28 mouse cellular contexts compared by ENCODE assay signal in the genomic region with DNA sequence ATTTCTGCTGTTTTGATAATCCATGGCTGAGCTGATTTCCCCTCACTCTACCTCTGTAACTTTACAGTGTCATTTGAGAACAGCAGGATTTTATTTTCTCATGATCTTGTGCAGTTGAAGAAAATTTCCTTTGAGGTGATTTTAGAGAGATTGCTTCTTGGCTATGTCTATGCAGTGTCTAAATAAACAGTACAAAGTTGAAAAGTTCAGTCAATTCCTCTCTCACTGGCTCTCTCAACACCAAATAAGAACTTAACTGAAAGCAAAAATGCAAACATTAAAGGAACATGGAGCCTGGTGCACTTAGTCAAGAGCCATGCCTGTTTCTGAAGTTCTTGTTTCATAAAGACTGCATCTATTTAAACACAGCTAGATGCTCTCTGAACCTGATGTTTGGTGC.
A peak's percentile ranks its signal among the peaks of the same experiment; 100 is the strongest.
DNase-seq lines count a peak whose midpoint lies in the region; ATAC-seq and TF ChIP-seq lines count a peak whose summit lies in the region.
"Had no signal": no experiment of that assay in that cellular context is flagged by ENCODE, and none has a peak within 500 bp of the region (broad histone marks: within the 10 kb centered on the region; RNA-seq: fewer than 3 reads in every experiment).

No protein-coding gene starts in this region.

- H3K27me3 ChIP-seq in embryonic facial prominence, embryonic 11.5 days (ENCODE audit: control insufficient read depth, insufficient read depth, low read length) = no peaks in the 10 kb centered on the region
- H3K27me3 ChIP-seq in embryonic facial prominence, embryonic 10.5 days (replicated peaks; ENCODE audit: low read depth, poor library complexity, severe bottlenecking) = no peaks in the 10 kb centered on the region
- H3K27me3 ChIP-seq in lung, embryonic 14.5 days (ENCODE audit: insufficient read depth, low read length) = no peaks in the 10 kb centered on the region
- no peaks in the 10 kb centered on the region for H3K27me3 ChIP-seq in stomach, embryonic 14.5 days (ENCODE audit: control insufficient read depth, insufficient read depth, low read length)
- no peaks in the 10 kb centered on the region for H3K27me3 ChIP-seq in stomach, postnatal 0 days (ENCODE audit: control insufficient read depth, insufficient read depth, low read length)
- H3K27me3 ChIP-seq: embryonic facial prominence, embryonic 12.5 days; forebrain, embryonic 12.5 days; forebrain, embryonic 15.5 days; heart, embryonic 12.5 days; heart, embryonic 15.5 days; hindbrain, embryonic 13.5 days had no signal

- H3K27ac ChIP-seq in embryonic facial prominence, embryonic 11.5 days (replicated peaks; ENCODE audit: low read depth, low read length) = no peak overlapping the region
- no peak overlapping the region for H3K27ac ChIP-seq in embryonic facial prominence, embryonic 10.5 days (replicated peaks)
- peak overlapping the region; percentile 10; the same call in 1 of the 2 replicates for H3K27ac ChIP-seq in lung, embryonic 14.5 days (ENCODE audit: low read depth)
- peak overlapping the region; percentile 66; the same call in 1 of the 2 replicates for H3K27ac ChIP-seq in stomach, embryonic 14.5 days (ENCODE audit: low read length)
- no peak overlapping the region for H3K27ac ChIP-seq in stomach, postnatal 0 days (replicated peaks)
- H3K27ac ChIP-seq: embryonic facial prominence, embryonic 12.5 days; forebrain, embryonic 12.5 days; forebrain, embryonic 15.5 days; heart, embryonic 15.5 days; hindbrain, embryonic 10.5 days; hindbrain, embryonic 13.5 days had no signal

- DNase-seq in embryonic facial prominence, embryonic 11.5 days (ENCODE audit: low spot score) = peak; percentile 3
- DNase-seq in embryonic facial prominence, embryonic 10.5 days (ENCODE audit: low spot score) = no peak
- DNase-seq in lung, embryonic 14.5 days = peak; percentile 70
- DNase-seq in lung, postnatal 25 days (ENCODE audit: low spot score) = no peak
- DNase-seq in stomach, postnatal 0 days (ENCODE audit: low spot score) = no peak
- DNase-seq in left cerebral cortex, adult 18-20 months (ENCODE audit: low spot score in 2 of 2) = no peak
- DNase-seq in neural tube, embryonic 10.5 days (ENCODE audit: extremely low spot score, low spot score) = no peak
- DNase-seq: adrenal gland, adult 8-10 months; adrenal gland, postnatal 25 days; cerebellum, adult 11-12 months; cerebellum, adult 8-10 months; cerebellum, postnatal 10 days; cerebellum, postnatal 36 days; embryo, embryonic 11 days; gastrocnemius, postnatal 25 days; heart, adult 18-20 months; heart, postnatal 10 days; heart, postnatal 36 days had no signal

- no peak for TF ChIP-seq CTCF in lung, embryonic 14.5 days (IDR thresholded peaks at IDR 0.05; ENCODE audit: low read depth)
- TF ChIP-seq CTCF in stomach, postnatal 0 days (IDR thresholded peaks at IDR 0.05; ENCODE audit: low read depth) = no peak

- no peaks in the 10 kb centered on the region for H3K9me3 ChIP-seq in embryonic facial prominence, embryonic 11.5 days (replicated peaks; ENCODE audit: control insufficient read depth, low read length)
- H3K9me3 ChIP-seq in embryonic facial prominence, embryonic 10.5 days = no peaks in the 10 kb centered on the region
- H3K9me3 ChIP-seq in lung, embryonic 14.5 days (ENCODE audit: low read depth, low read length) = no peaks in the 10 kb centered on the region
- H3K9me3 ChIP-seq in stomach, embryonic 14.5 days (ENCODE audit: control insufficient read depth, low read depth, low read length) = no peaks in the 10 kb centered on the region
- no peaks in the 10 kb centered on the region for H3K9me3 ChIP-seq in stomach, postnatal 0 days (ENCODE audit: control insufficient read depth, low read length)
- H3K9me3 ChIP-seq: embryonic facial prominence, embryonic 12.5 days; forebrain, embryonic 12.5 days; forebrain, embryonic 15.5 days; heart, embryonic 12.5 days; heart, embryonic 15.5 days; hindbrain, embryonic 10.5 days; hindbrain, embryonic 13.5 days had no signal

- H3K36me3 ChIP-seq in embryonic facial prominence, embryonic 11.5 days (replicated peaks; ENCODE audit: control insufficient read depth, insufficient read depth, low read depth, low read length) = no peaks in the 10 kb centered on the region
- no peaks in the 10 kb centered on the region for H3K36me3 ChIP-seq in embryonic facial prominence, embryonic 10.5 days (replicated peaks)
- no peaks in the 10 kb centered on the region for H3K36me3 ChIP-seq in lung, embryonic 14.5 days (ENCODE audit: insufficient read depth)
- H3K36me3 ChIP-seq in stomach, embryonic 14.5 days (ENCODE audit: control insufficient read depth, insufficient read depth, low read length) = no peaks in the 10 kb centered on the region
- no peaks in the 10 kb centered on the region for H3K36me3 ChIP-seq in stomach, postnatal 0 days (ENCODE audit: control insufficient read depth, insufficient read depth, low read length)
- H3K36me3 ChIP-seq: embryonic facial prominence, embryonic 12.5 days; forebrain, embryonic 12.5 days; forebrain, embryonic 15.5 days; heart, embryonic 12.5 days; heart, embryonic 15.5 days; hindbrain, embryonic 10.5 days; hindbrain, embryonic 13.5 days had no signal

- H3K4me3 ChIP-seq in embryonic facial prominence, embryonic 11.5 days (ENCODE audit: low read depth, low read length) = no peak overlapping the region
- H3K4me3 ChIP-seq in embryonic facial prominence, embryonic 10.5 days = no peak overlapping the region
- no peak overlapping the region for H3K4me3 ChIP-seq in lung, embryonic 14.5 days (ENCODE audit: low read depth, low read length)
- H3K4me3 ChIP-seq in stomach, embryonic 14.5 days (ENCODE audit: low read depth, low read length) = no peak overlapping the region
- no peak overlapping the region for H3K4me3 ChIP-seq in stomach, postnatal 0 days (ENCODE audit: low read depth, low read length)
- H3K4me3 ChIP-seq: embryonic facial prominence, embryonic 12.5 days; erythroblast, embryonic 14.5 days; forebrain, embryonic 12.5 days; forebrain, embryonic 15.5 days; heart, embryonic 12.5 days; heart, embryonic 15.5 days; hindbrain, embryonic 10.5 days; hindbrain, embryonic 13.5 days had no signal

- no peak for ATAC-seq in embryonic facial prominence, embryonic 11.5 days (replicated peaks; ENCODE audit: insufficient number of reproducible peaks, low FRiP score, low TSS enrichment, low read depth)
- ATAC-seq in lung, embryonic 14.5 days (ENCODE audit: insufficient read depth) = peak; percentile 80; the same call in 1 of the 2 replicates
- ATAC-seq in stomach, embryonic 14.5 days (ENCODE audit: insufficient number of reproducible peaks, insufficient read depth, low FRiP score, low read depth) = no peak
- ATAC-seq in stomach, postnatal 0 days (ENCODE audit: low FRiP score, low TSS enrichment) = no peak
- ATAC-seq: activated CD4-positive, CD25-positive, alpha-beta regulatory T cell, adult 4 months; forebrain, embryonic 15.5 days had no signal

- no peak overlapping the region for H3K9ac ChIP-seq in embryonic facial prominence, embryonic 11.5 days (replicated peaks; ENCODE audit: low read length)
- no peak overlapping the region for H3K9ac ChIP-seq in lung, embryonic 14.5 days
- H3K9ac ChIP-seq in stomach, embryonic 14.5 days (replicated peaks; ENCODE audit: low read depth, low read length) = no peak overlapping the region
- no peak overlapping the region for H3K9ac ChIP-seq in stomach, postnatal 0 days (ENCODE audit: low read length)
- H3K9ac ChIP-seq: embryonic facial prominence, embryonic 12.5 days; forebrain, embryonic 12.5 days; forebrain, embryonic 15.5 days; heart, embryonic 12.5 days; heart, embryonic 15.5 days; hindbrain, embryonic 13.5 days had no signal

- no peaks in the 10 kb centered on the region for H3K4me1 ChIP-seq in embryonic facial prominence, embryonic 11.5 days (ENCODE audit: control insufficient read depth, insufficient read depth, low read length)
- no peaks in the 10 kb centered on the region for H3K4me1 ChIP-seq in embryonic facial prominence, embryonic 10.5 days
- H3K4me1 ChIP-seq in lung, embryonic 14.5 days (ENCODE audit: insufficient read depth) = no peaks in the 10 kb centered on the region
- no peaks in the 10 kb centered on the region for H3K4me1 ChIP-seq in stomach, embryonic 14.5 days (ENCODE audit: control insufficient read depth, insufficient read depth, low read length)
- no peaks in the 10 kb centered on the region for H3K4me1 ChIP-seq in stomach, postnatal 0 days (replicated peaks; ENCODE audit: control insufficient read depth, insufficient read depth)
- H3K4me1 ChIP-seq: embryonic facial prominence, embryonic 12.5 days; forebrain, embryonic 12.5 days; forebrain, embryonic 15.5 days; heart, embryonic 12.5 days; heart, embryonic 15.5 days; hindbrain, embryonic 10.5 days; hindbrain, embryonic 13.5 days had no signal

- no peak overlapping the region for H3K4me2 ChIP-seq in embryonic facial prominence, embryonic 11.5 days (ENCODE audit: low read depth, low read length)
- no peak overlapping the region for H3K4me2 ChIP-seq in lung, embryonic 14.5 days
- no peak overlapping the region for H3K4me2 ChIP-seq in stomach, embryonic 14.5 days (replicated peaks; ENCODE audit: low read depth, low read length)
- no peak overlapping the region for H3K4me2 ChIP-seq in stomach, postnatal 0 days (replicated peaks; ENCODE audit: low read depth)
- H3K4me2 ChIP-seq: embryonic facial prominence, embryonic 12.5 days; forebrain, embryonic 12.5 days; forebrain, embryonic 15.5 days; heart, embryonic 12.5 days; heart, embryonic 15.5 days; hindbrain, embryonic 13.5 days had no signal

- TF ChIP-seq EP300 in stomach, postnatal 0 days (optimal IDR thresholded peaks at IDR 0.05) = no peak

Comparison
In these comparisons a context has a peak if more than half of its experiments do, and no peak if none do; other contexts are left out.
1. DNase-seq: peak in embryonic facial prominence, embryonic 11.5 days (single experiment) and lung, embryonic 14.5 days (single experiment); none in embryonic facial prominence, embryonic 10.5 days (single experiment), lung, postnatal 25 days (single experiment), stomach, postnatal 0 days (single experiment), left cerebral cortex, adult 18-20 months (0 of 2) and neural tube, embryonic 10.5 days (single experiment).
2. H3K27ac ChIP-seq: peak in lung, embryonic 14.5 days (single experiment) and stomach, embryonic 14.5 days (single experiment); none in embryonic facial prominence, embryonic 11.5 days (single experiment), embryonic facial prominence, embryonic 10.5 days (single experiment) and stomach, postnatal 0 days (single experiment).